Mouse (Mus musculus): ENCODE measurements around the gene Ifitm3. TPM values are rescaled to one million over a fixed set of nuclear protein-coding genes. Genes with fewer than 3 reads are reported as not detected.
A peak's percentile ranks its signal among the peaks of the same experiment; 100 is the strongest.

The Ifitm3 gene
- polyA plus RNA-seq (2015; fragmentation: Nextera tagmentation; extraction: Ambion mirVana) = 515 and 606 TPM in 2 replicates

- 1% methylated on average over 10 of the region's 10 CpGs for WGBS
- peak within 1 kb of the TSS; percentile 60 for H3K4me2 ChIP-seq (ENCODE audit: low read length)
- TF ChIP-seq CTCF (IDR thresholded peaks at IDR 0.05; ENCODE audit: low read depth) = no peak
- H3K36me3 ChIP-seq (ENCODE audit: insufficient read depth, low read length) = no peaks in the 10 kb centered on the region
- peak; percentile 44 for ATAC-seq (replicated peaks; ENCODE audit: low FRiP score, low read depth)
- no peaks in the 10 kb centered on the region for H3K27me3 ChIP-seq (ENCODE audit: insufficient read depth, low read length)
- H3K9ac ChIP-seq (ENCODE audit: low read depth, low read length) = peak within 1 kb of the TSS; percentile 68
- no peaks in the 10 kb centered on the region for H3K9me3 ChIP-seq (replicated peaks; ENCODE audit: low read length)
- peak; percentile 94 for DNase-seq (ENCODE audit: low spot score)
- H3K27ac ChIP-seq = peak within 1 kb of the TSS; percentile 87
- H3K4me1 ChIP-seq (replicated peaks; ENCODE audit: insufficient read depth, low read length) = peaks cover 12% of the 10 kb centered on the region
- H3K4me3 ChIP-seq (replicated peaks; ENCODE audit: low read depth, low read length) = peak within 1 kb of the TSS; percentile 50
These were observed at the start of gene Ifitm3 for GRCm38 (mm10) chr7:141010593-141010992. TSS of gene Ifitm3 (minus strand) at chr7:141010770.

GRCm38 (mm10) chr7:141059929-141060328 is 49.4 kb upstream of the Ifitm3 start:
- H3K4me3 ChIP-seq (replicated peaks; ENCODE audit: low read depth, low read length) = no peak overlapping the region
- H3K9ac ChIP-seq (ENCODE audit: low read depth, low read length) = no peak overlapping the region
- H3K27ac ChIP-seq = no peak overlapping the region
- 72% methylated on average over 2 of the region's 2 CpGs for WGBS
- H3K4me2 ChIP-seq (ENCODE audit: low read length) = peak overlapping the region; percentile 98; the same call in 1 of the 2 replicates
- H3K9me3 ChIP-seq (replicated peaks; ENCODE audit: low read length) = no peaks in the 10 kb centered on the region
- no peak for TF ChIP-seq CTCF (IDR thresholded peaks at IDR 0.05; ENCODE audit: low read depth)
- ATAC-seq (replicated peaks; ENCODE audit: low FRiP score, low read depth) (no peak), DNase-seq (ENCODE audit: low spot score) (no peak)
- H3K4me1 ChIP-seq (replicated peaks; ENCODE audit: insufficient read depth, low read length) = peaks cover 11% of the 10 kb centered on the region
- no peaks in the 10 kb centered on the region for H3K36me3 ChIP-seq (ENCODE audit: insufficient read depth, low read length)
- H3K27me3 ChIP-seq (ENCODE audit: insufficient read depth, low read length) = no peaks in the 10 kb centered on the region; the same call in 1 of the 2 replicates

- Histone ChIP-seq H3K27ac (no peak overlapping the region), H3K27me3 (ENCODE audit: insufficient read depth, low read length) (no peaks in the 10 kb centered on the region; the same call in 1 of the 2 replicates), H3K9ac (ENCODE audit: low read depth, low read length) (no peak overlapping the region), H3K4me3 (replicated peaks; ENCODE audit: low read depth, low read length) (no peak overlapping the region), H3K4me1 (replicated peaks; ENCODE audit: insufficient read depth, low read length) (peaks cover 11% of the 10 kb centered on the region), H3K36me3 (ENCODE audit: insufficient read depth, low read length) (no peaks in the 10 kb centered on the region), H3K4me2 (ENCODE audit: low read length) (no peak overlapping the region), H3K9me3 (replicated peaks; ENCODE audit: low read length) (no peaks in the 10 kb centered on the region)
- ATAC-seq (replicated peaks; ENCODE audit: low FRiP score, low read depth) (no peak), DNase-seq (ENCODE audit: low spot score) (no peak)
- TF ChIP-seq CTCF (IDR thresholded peaks at IDR 0.05; ENCODE audit: low read depth) = no peak
- WGBS = 89% methylated on average over 14 of the region's 14 CpGs
These were observed 48.2 kb upstream of the Ifitm3 start for GRCm38 (mm10) chr7:141058601-141059341.

DNA sequence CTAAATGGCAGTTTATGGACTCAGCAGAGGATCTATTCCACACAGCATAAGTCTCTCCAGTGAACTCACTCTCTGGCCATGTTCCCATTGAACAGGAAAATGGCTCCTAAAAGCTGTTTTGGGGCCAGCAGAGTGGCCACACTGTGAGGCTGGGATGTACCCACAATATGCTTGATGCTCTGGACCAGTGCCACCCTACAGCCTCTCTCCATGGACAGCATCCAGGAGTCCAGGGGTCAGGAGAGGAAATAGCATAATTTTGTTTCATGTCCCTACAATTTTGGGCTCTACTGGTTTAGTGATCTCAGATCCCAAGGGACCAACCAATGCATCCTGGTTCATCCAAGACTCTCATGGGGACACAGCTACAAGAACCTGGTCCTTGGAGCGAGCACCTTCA is 47.0 kb upstream of the Ifitm3 start:
- no peak overlapping the region for H3K4me2 ChIP-seq (ENCODE audit: low read length)
- no peaks in the 10 kb centered on the region for H3K9me3 ChIP-seq (replicated peaks; ENCODE audit: low read length)
- H3K27ac ChIP-seq = no peak overlapping the region
- no peaks in the 10 kb centered on the region; the same call in 1 of the 2 replicates for H3K27me3 ChIP-seq (ENCODE audit: insufficient read depth, low read length)
- H3K4me1 ChIP-seq (replicated peaks; ENCODE audit: insufficient read depth, low read length) = peaks cover 11% of the 10 kb centered on the region
- no peak overlapping the region for H3K4me3 ChIP-seq (replicated peaks; ENCODE audit: low read depth, low read length)
- no peak overlapping the region for H3K9ac ChIP-seq (ENCODE audit: low read depth, low read length)
- H3K36me3 ChIP-seq (ENCODE audit: insufficient read depth, low read length) = no peaks in the 10 kb centered on the region
- ATAC-seq (replicated peaks; ENCODE audit: low FRiP score, low read depth) = no peak
- no peak for DNase-seq (ENCODE audit: low spot score)
- TF ChIP-seq CTCF (IDR thresholded peaks at IDR 0.05; ENCODE audit: low read depth) = no peak
- 97% methylated on average over 1 of the region's 1 CpGs for WGBS

GRCm38 (mm10) chr7:141056976-141057375 is 46.4 kb upstream of the Ifitm3 start:
- no peak overlapping the region for H3K4me3 ChIP-seq (replicated peaks; ENCODE audit: low read depth, low read length)
- H3K27ac ChIP-seq = no peak overlapping the region
- H3K9ac ChIP-seq (ENCODE audit: low read depth, low read length) = no peak overlapping the region
- no peaks in the 10 kb centered on the region for H3K9me3 ChIP-seq (replicated peaks; ENCODE audit: low read length)
- ATAC-seq (replicated peaks; ENCODE audit: low FRiP score, low read depth) = no peak
- H3K36me3 ChIP-seq (ENCODE audit: insufficient read depth, low read length) = no peaks in the 10 kb centered on the region
- peaks cover 11% of the 10 kb centered on the region for H3K4me1 ChIP-seq (replicated peaks; ENCODE audit: insufficient read depth, low read length)
- DNase-seq (ENCODE audit: low spot score) = no peak
- 85% methylated on average over 6 of the region's 6 CpGs for WGBS
- no peak overlapping the region for H3K4me2 ChIP-seq (ENCODE audit: low read length)
- TF ChIP-seq CTCF (IDR thresholded peaks at IDR 0.05; ENCODE audit: low read depth) = no peak
- H3K27me3 ChIP-seq (ENCODE audit: insufficient read depth, low read length) = no peaks in the 10 kb centered on the region; the same call in 1 of the 2 replicates

GRCm38 (mm10) chr7:141055785-141056184 is 45.2 kb upstream of the Ifitm3 start:
- no peak for TF ChIP-seq CTCF (IDR thresholded peaks at IDR 0.05; ENCODE audit: low read depth)

More at GRCm38 (mm10) chr7:141055785-141056184, 45.2 kb upstream of the Ifitm3 start:
- Histone ChIP-seq H3K27me3 (ENCODE audit: insufficient read depth, low read length) (no peaks in the 10 kb centered on the region), H3K4me1 (replicated peaks; ENCODE audit: insufficient read depth, low read length) (0 out of 2 replicates have a peak, but pooled peaks cover 3% of the 10 kb centered on the region), H3K9ac (ENCODE audit: low read depth, low read length) (no peak overlapping the region), H3K36me3 (ENCODE audit: insufficient read depth, low read length) (no peaks in the 10 kb centered on the region), H3K4me2 (ENCODE audit: low read length) (no peak overlapping the region), H3K27ac (no peak overlapping the region), H3K9me3 (replicated peaks; ENCODE audit: low read length) (no peaks in the 10 kb centered on the region), H3K4me3 (replicated peaks; ENCODE audit: low read depth, low read length) (no peak overlapping the region)
- 78% methylated on average over 4 of the region's 4 CpGs for WGBS
- ATAC-seq (replicated peaks; ENCODE audit: low FRiP score, low read depth) = no peak
- no peak for DNase-seq (ENCODE audit: low spot score)

Measured in kidney, postnatal 0 days (tissue).